Mouse (Mus musculus) cerebellum, adult (tissue): ENCODE data around the gene Amz2.

Source experiments
- ATAC-seq: cut with Nextera tagmentation; 2 replicates; pipeline ENCODE4 v1.9.2; 2017; ENCODE audit warnings: mild to moderate bottlenecking, moderate library complexity, mixed read lengths; ENCODE audit not compliant: insufficient number of reproducible peaks, low FRiP score, low TSS enrichment

Gene Amz2

GRCm38 (mm10) chr11:109425392-109426271 lies at the start of gene Amz2:
TSS of gene Amz2 (plus strand) at chr11:109425946.
- peak; percentile 90 for ATAC-seq

- ATAC-seq = peak; percentile 70
These were observed 49.1 kb upstream of the Amz2 start for GRCm38 (mm10) chr11:109376484-109377143.

GRCm38 (mm10) chr11:109377477-109377876 lies 48.3 kb upstream of the Amz2 start:
- no peak for ATAC-seq

- no peak for ATAC-seq
These were observed 47.7 kb upstream of the Amz2 start for GRCm38 (mm10) chr11:109378051-109378450.

DNA sequence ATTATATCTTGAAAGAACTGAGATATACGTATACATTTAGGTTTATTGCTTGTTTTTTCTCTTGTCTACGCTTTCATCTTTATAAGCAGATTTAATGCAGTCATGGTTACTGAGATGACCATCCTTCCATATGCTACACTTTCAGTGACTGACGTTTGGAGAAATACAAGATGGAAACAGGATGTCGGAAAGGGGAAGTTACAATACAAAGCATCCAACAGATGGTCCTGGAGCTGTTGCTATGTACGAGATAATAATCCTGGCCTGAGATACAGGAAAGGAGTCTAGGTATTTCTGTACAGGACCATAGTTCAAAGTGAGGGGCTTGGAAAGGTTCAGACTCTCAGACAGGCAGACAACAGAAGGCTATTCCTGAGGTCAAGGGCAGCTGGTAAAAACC lies 45.1 kb upstream of the Amz2 start:
- no peak for ATAC-seq

DNA sequence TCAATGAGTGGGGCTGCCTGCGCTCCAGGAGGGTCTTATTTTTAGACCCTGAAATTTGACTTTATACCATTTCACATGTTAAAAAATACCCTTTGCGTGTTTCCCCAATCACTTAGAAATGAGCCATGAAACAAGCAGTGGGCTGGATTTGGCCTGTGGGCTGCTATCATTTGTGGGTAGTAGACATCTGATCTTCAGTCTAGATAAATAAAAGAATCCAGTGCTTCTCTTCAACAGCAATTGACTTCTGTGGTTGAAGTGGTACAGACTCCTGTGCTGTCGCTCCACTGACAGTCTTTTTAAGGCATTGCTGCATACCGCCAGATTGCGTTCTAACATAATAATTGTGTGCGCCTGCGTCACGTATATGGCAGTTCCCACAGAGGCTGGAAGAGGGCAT lies 40.5 kb upstream of the Amz2 start:
- no peak for ATAC-seq

GRCm38 (mm10) chr11:109389046-109389445 lies 36.7 kb upstream of the Amz2 start:
- no peak for ATAC-seq

- ATAC-seq = no peak
These were observed 34.5 kb upstream of the Amz2 start for GRCm38 (mm10) chr11:109391200-109391599.

DNA sequence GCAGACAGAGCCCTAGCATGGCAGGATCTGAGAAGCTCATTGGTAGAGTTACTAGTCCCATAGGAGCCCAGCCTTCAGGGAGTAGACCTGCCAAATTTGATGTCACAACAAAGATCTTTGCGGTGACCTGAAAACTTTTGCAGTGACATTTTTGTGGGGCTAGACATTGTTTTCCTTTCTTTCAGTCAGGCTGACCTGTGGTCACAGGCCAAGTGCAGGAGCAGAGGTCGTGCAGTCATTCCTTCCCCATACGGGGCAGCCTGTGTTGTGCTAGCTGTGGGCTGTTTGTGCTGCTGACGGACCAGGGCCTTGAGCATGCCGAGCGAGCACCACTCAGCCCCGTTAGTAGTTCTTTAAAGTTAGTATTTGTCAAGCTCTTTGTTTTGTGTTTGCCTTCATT lies 34.0 kb upstream of the Amz2 start:
- ATAC-seq = no peak

DNA sequence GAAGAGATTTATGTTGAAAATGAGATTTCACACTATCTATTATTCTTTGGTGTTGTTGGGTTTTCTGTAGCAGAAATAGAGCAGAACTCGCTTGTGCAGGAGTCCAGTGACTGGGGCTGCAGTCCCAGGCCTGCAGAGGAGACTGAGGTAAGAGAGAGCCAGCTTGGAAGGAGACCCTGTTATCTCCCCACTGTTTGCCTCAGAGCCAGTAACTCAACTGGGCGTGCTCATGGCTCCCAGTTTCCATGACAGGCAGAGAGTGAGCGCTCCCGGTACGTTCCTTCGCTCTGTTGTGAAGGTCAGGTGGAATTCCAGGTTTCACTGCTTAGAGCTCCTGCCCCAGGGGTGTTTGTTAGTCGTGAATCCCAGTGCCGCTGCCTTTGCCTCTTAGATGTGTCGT lies 33.1 kb upstream of the Amz2 start:
- no peak for ATAC-seq

DNA sequence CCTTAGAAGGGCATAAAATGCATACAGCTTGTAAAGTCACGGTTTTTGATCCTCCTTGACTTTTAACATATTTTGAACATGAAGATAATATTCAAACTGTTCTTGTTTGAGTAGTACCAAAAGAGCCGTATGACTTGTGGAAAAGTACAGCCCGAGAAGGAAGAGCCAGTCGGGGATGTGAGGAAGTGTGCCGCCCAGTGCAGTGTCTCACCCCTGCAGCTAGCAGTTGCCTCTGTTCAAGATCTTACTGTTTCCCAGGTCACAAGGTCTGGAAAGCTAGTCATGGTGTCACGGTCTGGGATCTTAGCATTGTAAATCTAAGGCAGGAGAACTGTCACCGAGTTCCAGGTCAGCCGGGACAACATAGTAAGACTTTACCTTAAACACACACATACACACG lies 31.0 kb upstream of the Amz2 start:
- ATAC-seq = no peak

- no peak for ATAC-seq
These were observed 30.5 kb upstream of the Amz2 start for GRCm38 (mm10) chr11:109395291-109395690.

DNA sequence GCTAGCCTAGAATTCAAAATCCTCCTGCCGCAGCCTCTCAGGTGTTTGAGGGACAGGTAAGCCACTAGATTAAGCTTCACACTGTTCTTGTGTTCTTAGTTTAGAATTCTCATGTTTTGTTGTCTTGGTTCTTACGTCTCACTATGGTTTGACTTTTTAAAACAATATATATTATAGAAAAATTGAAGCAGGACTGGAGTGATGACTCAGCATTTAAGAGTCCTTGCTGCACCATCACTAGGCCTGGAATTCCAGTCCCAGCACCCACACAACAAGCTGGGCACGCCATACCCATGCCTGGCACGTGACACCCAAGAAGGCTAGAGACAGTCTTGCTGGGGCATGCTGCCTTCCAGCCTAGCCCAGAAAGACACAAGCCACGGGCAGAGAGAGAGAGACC lies 19.3 kb upstream of the Amz2 start:
- ATAC-seq = no peak

GRCm38 (mm10) chr11:109410197-109410980 lies 15.4 kb upstream of the Amz2 start:
- ATAC-seq = no peak

DNA sequence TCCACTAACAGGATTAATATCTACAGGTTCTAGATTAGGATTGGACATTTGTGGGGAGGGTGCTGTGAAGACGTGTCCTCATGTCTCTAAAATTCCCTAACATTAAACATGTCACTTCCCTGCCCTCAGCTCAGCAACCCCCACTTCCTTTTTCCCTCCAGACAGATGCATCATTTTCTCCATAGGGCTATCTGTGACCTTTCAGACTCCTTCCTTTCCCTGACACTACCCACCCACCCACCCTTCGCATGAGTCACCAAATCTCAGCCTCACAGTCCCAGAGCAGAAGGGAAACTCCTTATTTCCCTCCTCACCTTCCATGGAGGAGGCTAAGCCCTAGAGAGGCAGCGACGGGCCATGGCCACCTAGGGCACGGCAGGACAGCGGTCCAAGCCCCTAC lies 12.1 kb upstream of the Amz2 start, which contains the start of gene 9930022D16Rik:
TSS of gene 9930022D16Rik (plus strand) at position 301 of the 400 bp plus-strand sequence.
- ATAC-seq = no peak

DNA sequence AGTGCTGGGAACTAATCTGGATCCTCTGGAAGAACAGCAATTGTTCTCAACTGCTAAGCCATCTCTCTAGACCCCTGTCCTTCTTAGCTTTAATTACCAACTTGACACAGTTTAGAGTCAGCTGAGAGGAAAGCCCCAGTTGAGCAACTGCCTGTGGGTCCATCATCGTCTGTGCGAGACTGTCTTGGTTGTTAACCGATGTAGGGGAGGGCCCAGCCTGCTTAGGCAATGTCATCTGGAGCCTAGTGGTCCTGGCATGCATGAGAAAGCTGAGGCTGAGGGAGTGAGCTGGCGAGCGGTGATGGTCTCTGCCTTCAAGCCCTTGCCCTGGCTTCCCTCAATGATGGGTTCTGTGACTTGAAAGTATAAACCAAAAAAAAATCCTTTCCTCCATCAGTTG lies 10.9 kb upstream of the Amz2 start:
- no peak for ATAC-seq

GRCm38 (mm10) chr11:109416709-109417420 lies 8.9 kb upstream of the Amz2 start:
- no peak for ATAC-seq

- no peak for ATAC-seq
These were observed 8.2 kb upstream of the Amz2 start for GRCm38 (mm10) chr11:109417472-109418040.

DNA sequence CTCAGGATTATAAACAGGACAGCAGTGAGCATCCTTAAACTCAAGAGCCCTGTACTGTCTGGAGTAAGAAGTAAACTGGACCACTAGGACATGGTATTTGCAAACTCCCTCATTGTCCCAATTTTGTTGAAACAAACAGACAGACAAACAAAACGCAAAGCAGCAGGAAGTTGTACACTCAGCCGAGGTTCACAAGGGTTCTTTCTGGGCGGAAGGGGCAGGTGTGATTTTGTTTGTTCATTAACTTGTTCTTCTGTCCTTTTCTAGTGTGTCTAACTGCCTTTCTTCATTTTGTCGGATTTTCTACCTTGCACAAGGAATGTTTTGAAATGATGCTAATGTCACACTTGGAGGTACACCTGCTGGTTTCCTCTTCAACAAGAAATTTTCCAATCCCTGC lies 6.3 kb upstream of the Amz2 start:
- ATAC-seq = no peak

GRCm38 (mm10) chr11:109419961-109420566 lies 5.7 kb upstream of the Amz2 start:
- ATAC-seq = no peak
